Mouse (Mus musculus) midbrain, embryonic 12.5 days (tissue): ENCODE measurements at regions not wholly inside any gene's neighbourhood (a gene's known extent, or its start where the extent isn't known, plus 50 kb on each side); places are given as distances from the start of the nearest gene placed in this dataset.

Experiments
- ATAC-seq: fragments of 200-750 bp; cut with Nextera tagmentation; 2 replicates; pipeline ENCODE4 v1.8.0; 2017; ENCODE audit warnings: low read depth, moderate TSS enrichment, moderate library complexity; ENCODE audit not compliant: low FRiP score
- H3K27ac ChIP-seq: fragments of 300-500 bp; sonication (generic); replicated peaks from 2 replicates; pipeline ENCODE4 v1.5.1; 2016; ENCODE audit warnings: mild to moderate bottlenecking
- H3K27me3 ChIP-seq: fragments of 300-500 bp; sonication (generic); 2 replicates; pipeline ENCODE4 v1.6.1; 2016; ENCODE audit warnings: mild to moderate bottlenecking
- H3K36me3 ChIP-seq: fragments of 300-500 bp; sonication (generic); 2 replicates; pipeline ENCODE4 v1.6.1; 2016
- H3K4me1 ChIP-seq: fragments of 300-500 bp; sonication (generic); 2 replicates; pipeline ENCODE4 v1.6.1; 2016
- H3K4me2 ChIP-seq: fragments of 300-500 bp; sonication (generic); replicated peaks from 2 replicates; pipeline ENCODE4 v1.6.1; 2016; ENCODE audit warnings: mild to moderate bottlenecking, moderate library complexity
- H3K4me3 ChIP-seq: fragments of 300-500 bp; sonication (generic); 2 replicates; pipeline ENCODE4 v1.5.1; 2016; ENCODE audit warnings: mild to moderate bottlenecking
- H3K9ac ChIP-seq: fragments of 300-500 bp; sonication (generic); replicated peaks from 2 replicates; pipeline ENCODE4 v1.6.1; 2016; ENCODE audit warnings: mild to moderate bottlenecking, moderate library complexity
- H3K9me3 ChIP-seq: fragments of 300-500 bp; sonication (generic); 2 replicates; pipeline ENCODE4 v1.6.1; 2016; ENCODE audit warnings: mild to moderate bottlenecking
- WGBS: fragments of 180-500 bp; shearing (Covaris S2); methylation state at CpG from one replicate; pipeline ENCODE4 v1.1.7; 2016; 5-methylcytosine and 5-hydroxymethylcytosine counted together

DNA sequence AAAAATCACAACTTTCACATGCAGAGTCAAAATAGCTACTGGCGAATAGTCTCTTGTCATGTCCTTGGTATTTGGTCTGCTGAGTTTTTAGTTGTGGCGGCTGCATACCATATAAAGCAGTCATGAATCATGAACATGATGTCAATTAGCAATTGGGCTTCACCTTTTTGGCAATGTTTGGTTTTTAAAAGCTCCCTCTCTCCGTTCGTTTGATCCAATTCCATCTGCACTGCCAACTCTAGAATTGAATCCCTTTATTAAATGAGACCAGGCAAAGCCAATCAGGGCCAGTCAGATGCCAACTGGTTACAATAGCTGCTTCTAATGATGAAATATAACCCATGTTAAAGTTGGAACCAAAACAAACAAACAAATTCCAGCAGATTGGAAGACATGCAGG, 687.3 kb downstream of the Efnb2 start:
- Histone ChIP-seq H3K36me3 (no peaks in the 10 kb centered on the region), H3K27ac (no peak overlapping the region), H3K9ac (no peak overlapping the region), H3K4me3 (no peak overlapping the region), H3K9me3 (no peaks in the 10 kb centered on the region), H3K27me3 (no peaks in the 10 kb centered on the region), H3K4me2 (no peak overlapping the region), H3K4me1 (no peaks in the 10 kb centered on the region)
- WGBS: 90% methylated on average over 4 of the region's 4 CpGs
- no peak for ATAC-seq

DNA sequence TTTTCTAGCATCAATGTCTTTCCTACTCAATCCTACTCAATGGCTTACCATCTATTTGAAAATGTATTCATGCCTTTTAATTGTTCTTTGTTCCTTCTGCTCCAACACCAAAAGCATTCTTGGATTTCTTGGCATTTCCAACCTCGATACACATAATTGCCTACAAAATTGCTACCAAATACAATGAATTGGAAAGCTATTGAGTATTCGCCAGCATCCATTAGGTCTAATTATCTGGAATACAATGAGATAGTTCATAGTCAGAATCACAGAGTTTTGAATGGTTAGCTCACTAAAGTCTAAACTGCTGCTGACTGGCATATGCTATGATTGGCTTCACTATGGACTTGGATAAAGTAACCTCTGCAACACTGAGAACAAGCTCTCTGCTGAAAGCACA, 696.8 kb downstream of the Efnb2 start:
- Histone ChIP-seq H3K27ac (no peak overlapping the region), H3K27me3 (no peaks in the 10 kb centered on the region), H3K9me3 (no peaks in the 10 kb centered on the region), H3K4me3 (no peak overlapping the region), H3K4me1 (no peaks in the 10 kb centered on the region), H3K36me3 (no peaks in the 10 kb centered on the region), H3K9ac (no peak overlapping the region), H3K4me2 (no peak overlapping the region)
- WGBS: 81% methylated on average over 2 of the region's 2 CpGs
- ATAC-seq: no peak

DNA sequence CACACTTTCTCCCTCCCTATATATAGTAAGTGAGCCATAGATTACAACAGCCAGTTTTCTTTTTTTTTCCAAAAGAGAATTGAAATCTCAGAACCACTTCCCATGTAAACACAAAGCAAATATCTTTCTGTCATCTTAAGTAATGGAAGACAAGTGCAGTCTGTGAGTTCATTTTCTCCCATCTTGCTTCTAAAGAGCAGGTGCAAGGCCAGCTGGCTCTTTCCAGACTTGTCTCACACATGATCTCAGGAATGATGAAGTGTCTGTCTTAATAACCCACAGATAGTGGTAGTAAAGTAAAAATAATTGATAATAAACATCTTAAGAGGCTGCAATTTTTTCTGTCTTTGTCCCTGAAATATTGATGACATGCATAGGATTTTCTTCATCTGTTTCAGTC, 704.3 kb downstream of the Efnb2 start:
- H3K27ac ChIP-seq: no peak overlapping the region
- H3K27me3 ChIP-seq: no peaks in the 10 kb centered on the region
- no peaks in the 10 kb centered on the region for H3K4me1 ChIP-seq
- no peak overlapping the region for H3K4me3 ChIP-seq
- no peak for ATAC-seq
- no peaks in the 10 kb centered on the region for H3K9me3 ChIP-seq
- no peak overlapping the region for H3K9ac ChIP-seq
- no peaks in the 10 kb centered on the region for H3K36me3 ChIP-seq
- H3K4me2 ChIP-seq: no peak overlapping the region

DNA sequence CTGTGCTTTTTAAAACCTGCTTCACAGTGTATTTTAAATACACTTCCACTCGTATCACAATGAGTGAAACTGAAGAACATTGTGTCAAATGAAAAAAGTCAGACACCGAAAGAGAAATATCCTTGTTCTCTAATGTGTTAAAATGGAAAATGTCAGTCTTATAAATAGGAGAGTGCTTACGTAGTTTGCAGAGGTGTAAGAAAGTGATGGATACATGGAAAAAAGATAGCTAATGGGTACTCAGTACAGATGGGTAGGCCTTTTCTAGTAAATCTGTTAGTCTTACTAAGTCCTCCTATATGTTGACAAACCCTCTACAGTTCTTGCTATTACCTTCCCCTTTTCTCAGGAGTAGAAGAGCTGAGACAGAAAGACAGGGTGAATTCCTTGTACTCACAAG, 706.2 kb downstream of the Efnb2 start:
- Histone ChIP-seq H3K27me3 (no peaks in the 10 kb centered on the region), H3K9ac (no peak overlapping the region), H3K4me1 (no peaks in the 10 kb centered on the region), H3K27ac (no peak overlapping the region), H3K9me3 (no peaks in the 10 kb centered on the region), H3K4me2 (no peak overlapping the region), H3K36me3 (no peaks in the 10 kb centered on the region), H3K4me3 (no peak overlapping the region)
- ATAC-seq: no peak
- WGBS: 93% methylated on average over 3 of the region's 3 CpGs

DNA sequence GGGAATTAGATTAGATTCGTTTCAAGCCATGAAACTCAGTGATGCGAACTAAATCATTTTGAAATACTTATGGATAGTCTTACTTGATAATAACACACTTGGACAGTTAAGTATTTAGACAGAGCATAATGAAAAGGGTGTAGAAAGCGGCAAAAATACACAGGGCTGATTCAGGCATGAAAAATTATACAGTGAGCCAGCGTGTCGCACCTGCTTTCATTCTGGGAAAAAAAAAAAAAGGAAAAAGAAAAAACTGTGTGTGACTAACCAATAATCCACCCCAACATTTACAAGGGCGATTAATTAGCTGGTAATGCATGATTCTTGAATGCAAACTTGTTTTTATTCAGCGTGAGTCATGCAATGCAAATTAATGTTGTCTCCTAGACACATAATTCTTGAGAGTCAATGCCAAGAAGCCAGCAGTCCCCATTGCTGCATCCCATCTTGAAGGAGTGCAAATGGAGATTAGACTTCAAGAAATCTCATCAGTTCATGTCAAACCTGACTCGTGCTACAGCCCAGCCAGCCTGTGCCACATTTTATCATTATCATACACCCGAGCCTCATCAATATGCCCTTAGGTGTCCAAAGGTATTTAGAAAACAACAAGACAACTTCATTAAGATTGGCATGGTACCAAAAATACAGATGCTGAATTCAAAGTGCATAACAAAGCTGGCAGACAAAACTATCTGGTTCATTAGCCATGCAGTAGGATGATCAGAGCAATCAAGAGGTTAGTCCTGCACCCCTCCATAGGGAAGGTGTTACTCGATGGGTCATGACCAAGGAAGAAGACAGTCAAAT, 714.9 kb downstream of the Efnb2 start:
- no peaks in the 10 kb centered on the region for H3K36me3 ChIP-seq
- no peak overlapping the region for H3K9ac ChIP-seq
- ATAC-seq: no peak
- 73% methylated on average over 10 of the region's 10 CpGs for WGBS
- no peaks in the 10 kb centered on the region for H3K9me3 ChIP-seq
- no peak overlapping the region for H3K4me2 ChIP-seq
- no peaks in the 10 kb centered on the region for H3K4me1 ChIP-seq
- no peak overlapping the region for H3K27ac ChIP-seq
- no peaks in the 10 kb centered on the region for H3K27me3 ChIP-seq
- no peak overlapping the region for H3K4me3 ChIP-seq

DNA sequence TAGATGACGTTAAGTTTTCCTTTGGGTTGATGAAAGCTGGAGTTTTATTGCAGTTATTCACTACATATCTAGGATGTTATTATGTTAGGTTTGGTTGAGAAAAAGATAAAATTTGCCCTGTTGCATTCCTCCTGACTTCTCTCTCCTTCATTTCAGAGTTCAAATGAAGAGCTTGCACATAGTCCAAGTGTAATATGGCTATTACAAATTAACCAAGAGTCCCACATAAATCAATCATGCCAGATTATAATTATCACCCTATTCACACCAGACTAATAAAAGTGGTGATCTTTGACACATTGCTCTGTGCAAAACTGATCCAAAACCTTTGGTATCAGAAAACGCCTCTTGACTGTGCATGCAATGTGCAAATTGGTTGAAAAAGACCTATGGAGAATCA, 724.4 kb downstream of the Efnb2 start:
- Histone ChIP-seq H3K27me3 (no peaks in the 10 kb centered on the region), H3K9me3 (no peaks in the 10 kb centered on the region), H3K9ac (no peak overlapping the region), H3K36me3 (no peaks in the 10 kb centered on the region), H3K4me3 (no peak overlapping the region), H3K4me2 (no peak overlapping the region), H3K27ac (no peak overlapping the region), H3K4me1 (no peaks in the 10 kb centered on the region)
- ATAC-seq: no peak
- WGBS: 87% methylated on average over 2 of the region's 2 CpGs

DNA sequence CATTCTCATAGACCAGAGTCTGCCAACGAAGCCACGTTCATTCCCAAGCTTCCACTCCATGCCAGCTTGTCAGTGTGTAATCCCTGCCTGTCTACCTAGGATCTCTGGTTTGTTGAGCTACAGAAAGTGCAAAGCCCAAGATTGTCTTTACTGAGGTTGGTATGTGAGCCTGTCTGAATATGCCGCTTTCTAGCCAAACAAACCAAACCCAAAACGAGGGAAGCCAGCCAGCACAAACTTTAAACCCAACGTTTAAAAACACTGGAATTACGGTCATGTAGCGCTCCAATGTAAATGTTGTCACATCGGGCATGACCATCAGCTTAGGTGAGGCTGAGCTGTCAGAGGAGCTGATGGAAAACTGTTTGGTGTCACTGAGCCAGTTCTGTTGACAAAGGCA, 741.6 kb downstream of the Efnb2 start:
- no peak overlapping the region for H3K27ac ChIP-seq
- no peaks in the 10 kb centered on the region for H3K4me1 ChIP-seq
- H3K27me3 ChIP-seq: no peaks in the 10 kb centered on the region
- ATAC-seq: no peak
- 85% methylated on average over 8 of the region's 8 CpGs for WGBS
- H3K9ac ChIP-seq: no peak overlapping the region
- no peak overlapping the region for H3K4me3 ChIP-seq
- no peaks in the 10 kb centered on the region for H3K9me3 ChIP-seq
- H3K36me3 ChIP-seq: no peaks in the 10 kb centered on the region
- H3K4me2 ChIP-seq: no peak overlapping the region

DNA sequence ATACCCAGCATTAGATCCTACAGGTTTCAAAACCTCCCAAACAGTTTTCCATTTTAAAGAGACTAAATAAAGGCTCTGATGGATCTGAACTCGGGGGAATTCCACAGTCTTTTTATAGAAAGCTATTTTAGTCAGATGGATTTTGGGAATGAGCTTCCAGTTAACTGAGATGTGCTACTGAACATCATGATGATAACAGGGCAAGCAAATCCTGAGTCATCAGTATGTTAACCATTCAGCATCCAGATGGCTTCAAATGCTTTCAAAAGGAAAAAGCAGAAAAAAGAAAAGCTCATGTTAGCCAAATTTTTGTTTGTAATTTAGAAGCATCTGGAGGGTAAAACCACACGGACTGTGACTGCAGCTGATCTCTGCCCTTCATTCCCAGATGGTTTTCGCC, 766.7 kb downstream of the Efnb2 start:
- Histone ChIP-seq H3K27me3 (no peaks in the 10 kb centered on the region), H3K36me3 (no peaks in the 10 kb centered on the region), H3K9me3 (no peaks in the 10 kb centered on the region), H3K4me2 (no peak overlapping the region), H3K27ac (no peak overlapping the region), H3K4me1 (no peaks in the 10 kb centered on the region), H3K9ac (no peak overlapping the region), H3K4me3 (no peak overlapping the region)
- WGBS: 90% methylated on average over 3 of the region's 3 CpGs
- no peak for ATAC-seq

DNA sequence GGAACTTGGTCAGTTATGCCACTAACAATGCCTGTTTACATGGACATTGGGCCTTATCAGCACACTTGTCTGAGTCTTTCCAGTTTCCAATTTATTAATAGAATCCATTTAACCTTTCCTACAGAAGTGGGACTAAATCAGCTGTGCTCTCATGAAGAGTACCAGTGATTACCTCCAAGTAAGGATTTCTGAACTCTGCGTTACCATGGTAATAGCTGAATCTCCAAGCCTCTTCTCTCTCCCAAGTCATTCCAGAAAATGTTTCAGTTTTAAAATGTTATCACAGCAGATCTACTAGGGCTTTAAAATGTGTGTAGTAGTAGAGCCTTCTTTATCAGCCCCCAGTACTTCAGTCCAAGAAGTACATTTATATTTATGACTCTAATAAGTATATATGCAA, 807.9 kb downstream of the Efnb2 start:
- H3K4me2 ChIP-seq: no peak overlapping the region
- 97% methylated on average over 1 of the region's 1 CpGs for WGBS
- no peaks in the 10 kb centered on the region for H3K9me3 ChIP-seq

DNA sequence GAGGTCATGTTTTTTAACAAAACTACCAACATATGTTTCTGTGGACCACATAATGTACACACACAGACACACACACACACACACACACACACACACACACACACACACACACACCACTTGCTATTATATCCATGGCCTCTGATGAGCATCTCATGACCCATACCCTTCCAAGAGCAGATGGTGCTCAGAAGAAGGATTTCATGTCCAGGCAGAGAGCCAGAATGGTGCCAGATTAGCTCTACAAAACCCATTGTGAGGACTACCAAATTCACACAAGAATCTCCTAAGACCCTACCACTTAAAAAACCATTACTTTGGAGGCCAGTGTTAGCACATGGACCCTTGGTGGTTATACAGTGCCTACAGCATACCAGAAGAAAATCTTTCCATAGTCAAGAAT, 810.5 kb downstream of the Efnb2 start:
- Histone ChIP-seq H3K9ac (no peak overlapping the region), H3K4me3 (no peak overlapping the region), H3K4me2 (no peak overlapping the region), H3K36me3 (no peaks in the 10 kb centered on the region), H3K27me3 (no peaks in the 10 kb centered on the region), H3K4me1 (no peaks in the 10 kb centered on the region), H3K9me3 (no peaks in the 10 kb centered on the region), H3K27ac (no peak overlapping the region)
- no peak for ATAC-seq

More for the DNA sequence above, 807.9 kb downstream of the Efnb2 start:
- Histone ChIP-seq H3K9ac (no peak overlapping the region), H3K36me3 (no peaks in the 10 kb centered on the region), H3K4me1 (no peaks in the 10 kb centered on the region), H3K27me3 (no peaks in the 10 kb centered on the region), H3K4me3 (no peak overlapping the region), H3K27ac (no peak overlapping the region)
- no peak for ATAC-seq

DNA sequence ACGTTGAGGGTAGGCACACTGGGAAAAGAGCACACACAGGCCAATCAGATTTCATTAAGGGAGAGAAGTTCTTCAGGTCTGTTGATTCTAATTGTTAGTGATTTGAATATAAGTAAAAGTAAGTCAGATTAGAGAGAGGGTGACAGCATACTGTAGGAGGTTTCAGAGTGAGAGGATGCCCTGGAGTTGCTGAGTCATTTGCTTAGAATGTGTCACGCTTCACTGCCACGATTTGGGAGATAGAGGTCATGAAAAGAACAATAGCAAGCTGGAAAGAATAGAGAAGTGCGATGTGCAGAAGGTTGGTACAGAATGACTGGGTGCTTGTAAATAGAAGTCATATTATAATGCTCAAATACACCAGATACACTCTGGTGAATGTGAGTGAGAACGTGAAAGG, 829.1 kb downstream of the Efnb2 start:
- no peaks in the 10 kb centered on the region for H3K4me1 ChIP-seq
- WGBS: 69% methylated on average over 5 of the region's 5 CpGs
- no peaks in the 10 kb centered on the region for H3K27me3 ChIP-seq
- ATAC-seq: no peak
- H3K4me3 ChIP-seq: no peak overlapping the region
- H3K4me2 ChIP-seq: no peak overlapping the region
- H3K9ac ChIP-seq: no peak overlapping the region
- no peak overlapping the region for H3K27ac ChIP-seq
- no peaks in the 10 kb centered on the region for H3K36me3 ChIP-seq
- H3K9me3 ChIP-seq: no peaks in the 10 kb centered on the region

DNA sequence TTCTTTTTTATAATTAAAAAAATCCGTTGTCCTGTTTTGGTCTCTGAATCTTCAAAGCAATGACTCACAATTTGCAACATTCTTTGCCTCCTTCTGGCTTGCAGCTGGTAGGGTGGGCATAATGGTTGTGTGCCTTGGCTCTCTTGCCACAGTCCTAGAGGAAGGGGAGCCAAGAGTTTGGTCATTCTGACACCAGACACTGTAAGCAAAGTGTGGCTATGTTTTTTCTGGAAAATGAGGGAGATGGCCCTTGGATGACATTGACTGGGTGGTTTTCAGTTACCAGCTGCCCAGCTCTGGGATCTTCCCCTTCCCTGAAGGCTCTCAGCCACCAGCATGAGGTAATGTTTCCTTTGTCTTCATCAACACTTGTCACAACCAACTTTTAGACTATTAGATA, 833.2 kb downstream of the Efnb2 start:
- Histone ChIP-seq H3K36me3 (no peaks in the 10 kb centered on the region), H3K4me1 (no peaks in the 10 kb centered on the region), H3K9me3 (no peaks in the 10 kb centered on the region), H3K4me2 (no peak overlapping the region), H3K27me3 (no peaks in the 10 kb centered on the region), H3K27ac (no peak overlapping the region), H3K4me3 (no peak overlapping the region), H3K9ac (no peak overlapping the region)
- WGBS: 88% methylated on average over 1 of the region's 1 CpGs
- ATAC-seq: no peak

DNA sequence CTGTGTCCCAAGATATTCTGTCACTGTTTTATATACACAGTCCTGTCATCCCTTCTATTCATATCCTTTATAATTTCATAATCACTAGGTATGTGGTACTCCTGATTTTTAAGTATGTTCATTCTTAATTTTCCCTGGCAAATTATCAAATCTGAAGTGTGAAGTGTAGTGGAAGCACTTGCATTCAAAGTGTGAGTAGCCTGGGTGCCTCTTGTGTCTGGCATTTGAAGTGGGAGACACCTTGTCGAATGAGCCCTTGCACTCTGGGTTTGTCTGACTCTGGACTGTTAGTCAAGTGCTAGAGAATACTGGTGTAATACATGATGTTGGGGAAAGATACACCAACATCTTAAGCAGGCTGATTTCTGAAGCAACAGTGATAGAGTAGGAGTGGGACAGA, 852.6 kb downstream of the Efnb2 start:
- no peak for ATAC-seq
- no peaks in the 10 kb centered on the region for H3K4me1 ChIP-seq
- no peak overlapping the region for H3K4me2 ChIP-seq
- H3K27me3 ChIP-seq: no peaks in the 10 kb centered on the region
- no peaks in the 10 kb centered on the region for H3K36me3 ChIP-seq
- no peak overlapping the region for H3K4me3 ChIP-seq
- H3K9ac ChIP-seq: no peak overlapping the region
- H3K9me3 ChIP-seq: no peaks in the 10 kb centered on the region
- 89% methylated on average over 1 of the region's 1 CpGs for WGBS
- no peak overlapping the region for H3K27ac ChIP-seq
